Mouse (Mus musculus) G1E (cell line): Measurements from ENCODE around the gene Pde4c. TPM values are rescaled to one million over a fixed set of nuclear protein-coding genes. Genes with fewer than 3 reads are reported as not detected.

Experiments
- ATAC-seq: 2 replicates; pipeline ENCODE4 v1.8.0; 2016; ENCODE audit warnings: mild to moderate bottlenecking; ENCODE audit not compliant: insufficient number of reproducible peaks, poor library complexity, low FRiP score, severe bottlenecking; ENCODE audit errors: extremely low read depth
- DNase-seq: peaks from one replicate; pipeline ENCODE4 v3.0.0; 2012; ENCODE audit warnings: low spot score
- H3K27me3 ChIP-seq: 2 replicates; pipeline ENCODE4 v1.6.1; 2012; ENCODE audit warnings: mild to moderate bottlenecking, low read length, inconsistent platforms; ENCODE audit not compliant: insufficient read depth
- H3K36me3 ChIP-seq: replicated peaks from 2 replicates; pipeline ENCODE3; 2012; ENCODE audit warnings: mild to moderate bottlenecking, inconsistent platforms
- H3K4me1 ChIP-seq: 2 replicates; pipeline ENCODE4 v1.6.1; 2012; ENCODE audit warnings: low read depth, low read length, inconsistent platforms, mixed read lengths; ENCODE audit not compliant: insufficient read depth
- H3K4me3 ChIP-seq: 2 replicates; pipeline ENCODE4 v1.5.1; 2012; ENCODE audit warnings: low read depth, mild to moderate bottlenecking, inconsistent platforms, low read length, moderate library complexity, mixed read lengths
- H3K9me3 ChIP-seq: replicated peaks from 2 replicates; pipeline ENCODE4 v1.6.1; 2012; ENCODE audit warnings: inconsistent platforms
- CTCF ChIP-seq: IDR thresholded peaks from 2 replicates; pipeline ENCODE4 v1.5.1; 2012; ENCODE audit warnings: low read depth, low read length, inconsistent platforms, mixed read lengths
- GATA1 ChIP-seq: IDR thresholded peaks from 2 replicates; pipeline ENCODE4 v1.6.1; 2012; ENCODE audit warnings: borderline replicate concordance, low read length, inconsistent platforms, mixed read lengths
- GATA2 ChIP-seq: IDR thresholded peaks from 2 replicates; pipeline ENCODE4 v1.6.1; 2012; ENCODE audit warnings: low read depth, low read length, inconsistent platforms, borderline replicate concordance
- POLR2AphosphoS5 ChIP-seq: IDR thresholded peaks from 2 replicates; pipeline ENCODE4 v1.6.1; 2012; ENCODE audit warnings: low read depth, low read length, inconsistent platforms; ENCODE audit not compliant: insufficient replicate concordance
- TAL1 ChIP-seq: conservative IDR thresholded peaks from 2 replicates; pipeline ENCODE4 v1.6.1; 2012; ENCODE audit warnings: low read depth, low read length, inconsistent platforms, mixed read lengths
- polyA plus RNA-seq: library from polyadenylated mRNA; stranded (reverse); fragments of >175 nt; gene quantifications from 2 replicates; pipeline ENCODE4 v1.2.3, GENCODE M21; 2012
- total RNA-seq, 2 experiments: library from RNA; stranded (forward) in 1 of 2; stranded (reverse) in 1 of 2; fragments of 200-1000 nt in 1 of 2; fragments of >200 nt in 1 of 2; fragmentation: Nextera tagmentation in 1 of 2; gene quantifications; 2 replicates each; pipeline ENCODE4 v1.2.3; 2014 to 2017

The Pde4c gene
- total and polyA plus RNA-seq, 3 experiments = 0.22 to 0.95 TPM; not detected in 1

DNA sequence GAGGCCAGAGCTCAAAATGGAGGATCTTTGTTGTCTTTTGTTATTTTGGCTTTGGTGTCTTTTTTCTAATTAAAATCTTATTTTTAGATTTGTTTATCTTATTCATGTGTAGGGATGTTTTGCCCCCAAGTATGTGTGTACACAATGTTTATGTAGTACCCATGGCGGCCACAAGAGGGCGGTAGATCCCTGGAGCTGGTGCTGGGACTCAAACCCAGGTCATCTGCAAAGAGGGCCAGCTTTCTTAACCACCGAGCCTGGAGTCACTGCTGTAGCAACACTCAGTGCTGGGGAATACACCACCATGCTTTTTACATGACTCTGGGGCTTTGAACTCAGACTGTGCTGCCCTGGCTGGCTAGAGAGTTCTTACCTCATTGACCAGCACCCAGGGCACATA, 39.8 kb downstream of the Pde4c start:
- Histone ChIP-seq H3K27me3 (no peaks in the 10 kb centered on the region), H3K4me3 (peak overlapping the region; percentile 63; the same call in 1 of the 2 replicates), H3K36me3 (peaks cover 62% of the 10 kb centered on the region), H3K4me1 (peaks cover 90% of the 10 kb centered on the region), H3K9me3 (no peaks in the 10 kb centered on the region)
- DNase-seq (no peak), ATAC-seq (no peak)
- TF ChIP-seq GATA1 = no peak
- peak; percentile 82 for TF ChIP-seq CTCF

DNA sequence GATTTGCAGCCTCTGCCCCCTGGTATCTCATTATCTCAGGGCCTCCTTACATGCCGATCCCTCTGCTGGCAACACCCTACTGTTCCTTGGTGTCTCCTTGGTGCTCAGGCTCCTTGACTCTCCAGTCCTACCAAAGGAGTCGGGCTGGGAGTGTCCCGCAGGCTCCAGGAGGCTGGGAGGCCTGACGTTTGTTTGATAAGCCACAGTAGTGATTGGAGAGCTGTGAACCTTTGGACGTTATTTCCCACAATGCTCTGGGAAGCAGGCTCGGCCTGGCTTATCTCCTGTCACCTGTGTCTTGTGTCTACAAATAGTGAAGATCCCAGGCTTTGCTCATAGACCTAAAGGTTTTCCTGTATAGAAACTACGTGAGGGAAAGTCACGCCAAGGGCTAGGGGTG, 40.5 kb downstream of the Pde4c start:
- Histone ChIP-seq H3K9me3 (no peaks in the 10 kb centered on the region), H3K27me3 (no peaks in the 10 kb centered on the region), H3K4me1 (peaks cover 90% of the 10 kb centered on the region), H3K4me3 (peak overlapping the region; percentile 63; the same call in 1 of the 2 replicates), H3K36me3 (peaks cover 62% of the 10 kb centered on the region)
- TF ChIP-seq TAL1 (peak; percentile 46), CTCF (no peak)
- DNase-seq (no peak), ATAC-seq (0 out of 2 replicates have a peak, but pooled peaks have one; percentile 6)

DNA sequence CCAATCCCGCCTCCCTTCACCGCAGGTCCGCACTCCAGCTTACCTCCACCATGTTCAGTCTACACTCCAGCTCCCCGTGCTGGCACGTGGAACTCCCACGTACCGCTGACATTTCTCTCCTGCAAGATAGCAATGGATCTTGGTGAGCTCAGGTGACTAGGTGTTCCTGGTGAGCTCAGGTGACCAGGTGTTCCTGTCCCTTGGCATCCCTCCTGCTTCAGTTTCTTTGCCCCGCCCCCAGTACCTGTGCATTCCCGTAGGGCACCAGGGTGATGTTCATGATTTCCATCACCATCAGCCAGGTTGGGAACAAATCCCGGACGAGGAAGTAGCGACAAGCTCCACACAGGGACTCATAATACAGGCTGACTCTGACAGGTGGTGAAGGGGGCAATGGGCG, 41.2 kb downstream of the Pde4c start:
- Histone ChIP-seq H3K4me1 (peaks cover 90% of the 10 kb centered on the region), H3K9me3 (no peaks in the 10 kb centered on the region), H3K4me3 (peak overlapping the region; percentile 63; the same call in 1 of the 2 replicates), H3K27me3 (no peaks in the 10 kb centered on the region; the same call in 1 of the 2 replicates), H3K36me3 (peaks cover 62% of the 10 kb centered on the region)
- TF ChIP-seq GATA1 = no peak
- DNase-seq (no peak), ATAC-seq (no peak)

DNA sequence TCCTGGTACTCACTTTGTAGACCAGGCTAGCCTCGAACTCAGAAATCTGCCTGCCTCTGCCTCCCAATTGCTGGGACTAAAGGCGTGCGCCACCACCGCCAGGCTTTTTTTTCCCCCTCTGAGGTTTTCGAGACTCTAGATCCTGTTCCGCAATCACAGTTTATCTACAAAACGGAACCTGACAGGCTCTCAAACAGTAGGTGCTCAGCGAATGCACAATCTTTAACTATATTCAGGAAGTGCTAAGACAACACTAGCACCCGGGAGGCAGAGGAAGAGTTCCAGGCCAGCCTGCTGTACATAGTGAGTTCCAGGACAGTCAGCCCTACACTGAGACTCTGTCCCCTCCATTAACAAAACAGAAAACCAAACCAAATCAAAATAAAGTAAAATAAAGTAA, 41.8 kb downstream of the Pde4c start:
- TF ChIP-seq GATA1 (no peak), CTCF (no peak), TAL1 (no peak), POLR2AphosphoS5 (no peak)
- peaks cover 66% of the 10 kb centered on the region for H3K36me3 ChIP-seq
- DNase-seq (no peak), ATAC-seq (no peak)
- H3K4me1 ChIP-seq = peaks cover 89% of the 10 kb centered on the region
- no peaks in the 10 kb centered on the region for H3K9me3 ChIP-seq
- H3K27me3 ChIP-seq = no peaks in the 10 kb centered on the region; the same call in 1 of the 2 replicates
- H3K4me3 ChIP-seq = peak overlapping the region; percentile 73; the same call in 1 of the 2 replicates

DNA sequence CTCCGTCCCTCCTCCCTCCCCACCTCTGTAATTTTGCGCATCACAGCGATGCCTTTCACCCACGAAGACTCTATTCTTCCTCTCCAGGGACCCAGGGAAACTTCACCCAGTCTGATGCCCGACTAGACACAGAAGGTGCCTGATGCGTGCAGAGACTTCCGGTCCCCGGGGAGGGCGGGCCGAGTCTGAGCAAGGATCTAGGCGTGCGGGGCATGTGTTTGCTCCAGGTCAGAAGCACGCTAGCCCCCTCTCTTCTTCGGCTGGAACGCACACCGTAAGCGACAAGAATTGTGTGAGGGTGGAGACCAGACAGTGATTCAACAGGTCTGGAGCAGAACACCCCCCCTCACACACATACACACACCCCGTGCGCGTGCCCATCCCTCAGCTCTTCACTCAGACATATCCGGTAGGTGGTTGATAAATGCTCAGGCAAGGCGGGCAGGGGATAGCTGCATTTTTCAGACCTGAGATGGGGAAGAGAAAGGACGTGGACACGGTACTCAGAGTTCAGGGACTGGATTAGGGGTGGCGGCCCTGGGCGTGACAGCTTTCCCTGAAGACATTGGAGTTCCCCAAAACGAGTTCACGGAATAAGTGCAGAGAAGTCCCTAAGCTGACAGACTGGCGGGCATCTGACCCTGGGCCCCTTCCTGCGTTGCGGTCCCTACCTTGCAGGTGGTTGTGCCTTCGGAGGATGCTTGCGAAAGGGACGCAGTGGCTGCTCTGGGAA, 42.5 kb downstream of the Pde4c start:
- no peak for DNase-seq
- Histone ChIP-seq H3K4me3 (peak overlapping the region; percentile 73), H3K9me3 (no peaks in the 10 kb centered on the region), H3K27me3 (no peaks in the 10 kb centered on the region; the same call in 1 of the 2 replicates), H3K36me3 (peaks cover 73% of the 10 kb centered on the region), H3K4me1 (peaks cover 94% of the 10 kb centered on the region)
- ATAC-seq = no peak
- TF ChIP-seq POLR2AphosphoS5 (no peak), GATA1 (no peak), GATA2 (no peak), CTCF (no peak), TAL1 (no peak)

DNA sequence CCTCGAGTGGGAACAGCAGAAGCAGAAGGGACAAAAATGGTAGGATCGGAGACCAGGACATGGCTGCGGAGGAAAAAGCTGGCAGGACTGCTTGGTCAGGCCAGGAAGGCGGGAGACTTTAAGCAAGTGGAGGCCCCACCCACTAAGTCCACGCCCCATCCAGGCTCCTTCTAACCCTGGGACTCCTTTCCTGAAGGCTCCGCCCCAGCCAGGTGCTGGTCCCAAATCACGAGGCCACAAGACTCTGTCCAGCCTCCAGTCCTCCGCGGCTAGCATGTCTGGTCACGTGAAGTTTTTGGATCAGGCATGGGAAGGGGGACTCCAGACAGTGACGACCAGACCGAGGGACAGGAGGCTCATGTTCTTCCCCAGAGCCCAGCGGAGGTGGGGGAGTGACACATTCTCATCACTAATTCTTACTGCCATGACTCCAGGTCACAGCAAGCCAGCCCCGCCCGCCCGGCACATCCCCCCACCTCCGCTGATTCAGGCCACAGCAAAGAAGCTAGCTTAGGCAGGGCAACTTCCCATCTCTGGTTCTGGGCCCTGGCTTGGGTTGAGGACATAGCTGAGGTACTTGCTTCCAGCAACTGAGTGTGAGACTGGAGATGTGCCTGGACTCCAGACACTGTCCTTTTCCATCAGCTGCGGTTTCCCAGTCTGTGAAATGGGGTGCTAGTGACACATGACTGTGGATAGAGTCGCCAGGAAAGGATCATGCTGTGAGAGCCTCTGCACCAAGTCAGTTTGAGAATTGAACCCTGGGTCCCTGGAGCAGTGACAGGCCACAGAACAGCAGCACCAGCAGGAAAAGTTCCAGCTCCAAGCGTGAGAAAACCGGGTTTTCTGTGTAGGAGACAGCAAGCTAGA, 43.3 kb downstream of the Pde4c start:
- peak overlapping the region; percentile 73 for H3K4me3 ChIP-seq
- ATAC-seq (no peak), DNase-seq (no peak)

More for the DNA sequence above, 43.3 kb downstream of the Pde4c start:
- peaks cover 94% of the 10 kb centered on the region for H3K4me1 ChIP-seq
- H3K27me3 ChIP-seq = no peaks in the 10 kb centered on the region; the same call in 1 of the 2 replicates
- no peaks in the 10 kb centered on the region for H3K9me3 ChIP-seq
- H3K36me3 ChIP-seq = peaks cover 81% of the 10 kb centered on the region
- TF ChIP-seq TAL1 = no peak
